Comparison of ENCODE assay signal across 13 mouse cellular contexts in the genomic region with DNA sequence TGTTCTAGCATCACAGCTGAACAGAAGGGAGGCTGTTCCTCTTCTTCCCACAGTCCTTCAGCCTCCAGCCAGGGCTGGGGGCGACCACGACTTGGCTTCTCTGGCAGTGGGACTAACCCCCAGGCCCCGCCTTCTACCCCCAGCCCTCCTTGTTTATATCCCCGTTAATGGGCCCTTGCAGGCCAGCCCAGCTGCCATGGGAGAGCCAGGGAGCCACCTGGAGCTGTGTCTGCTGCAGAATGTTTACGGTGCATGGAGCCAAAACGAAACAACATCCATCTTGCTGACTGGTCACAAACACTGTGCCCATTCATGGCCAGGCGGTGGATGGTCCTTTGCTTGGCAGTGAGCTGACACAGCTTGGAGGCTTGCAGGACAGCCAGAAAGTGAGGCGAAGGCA.
DNase-seq lines count a peak whose midpoint lies in the region; ATAC-seq and TF ChIP-seq lines count a peak whose summit lies in the region.
"Had no signal": no experiment of that assay in that cellular context is flagged by ENCODE, and none has a peak within 500 bp of the region (broad histone marks: within the 10 kb centered on the region; RNA-seq: fewer than 3 reads in every experiment).

No protein-coding gene starts in this region.

- no peaks in the 10 kb centered on the region for H3K27me3 ChIP-seq in forebrain, embryonic 14.5 days (replicated peaks; ENCODE audit: control insufficient read depth, insufficient read depth, low read length)
- no peaks in the 10 kb centered on the region for H3K27me3 ChIP-seq in forebrain, embryonic 12.5 days
- H3K27me3 ChIP-seq in lung, embryonic 14.5 days (ENCODE audit: insufficient read depth, low read length), result no peaks in the 10 kb centered on the region
- no peaks in the 10 kb centered on the region for H3K27me3 ChIP-seq in lung, postnatal 0 days (replicated peaks; ENCODE audit: insufficient read depth, low read length)
- H3K27me3 ChIP-seq in limb, embryonic 11.5 days (ENCODE audit: control insufficient read depth, insufficient read depth, low read length), result no peaks in the 10 kb centered on the region
- no peaks in the 10 kb centered on the region for H3K27me3 ChIP-seq in midbrain, embryonic 15.5 days (replicated peaks)
- H3K27me3 ChIP-seq: limb, embryonic 15.5 days had no signal

- peak; percentile 42 for DNase-seq in forebrain, embryonic 14.5 days (ENCODE audit: low spot score)
- DNase-seq in lung, embryonic 14.5 days, result no peak
- no peak for DNase-seq in lung, postnatal 0 days (ENCODE audit: low spot score)
- DNase-seq in NIH3T3 (ENCODE audit: low read depth), result peak; percentile 59
- DNase-seq in limb, embryonic 11.5 days (ENCODE audit: low spot score), result peak; percentile 51
- DNase-seq: embryo, embryonic 11 days; kidney, postnatal 14 days; lung, postnatal 36 days had no signal

- H3K4me3 ChIP-seq in forebrain, embryonic 14.5 days (ENCODE audit: low read depth, low read length), result no peak overlapping the region
- H3K4me3 ChIP-seq in forebrain, embryonic 12.5 days (replicated peaks), result no peak overlapping the region
- H3K4me3 ChIP-seq in lung, embryonic 14.5 days (ENCODE audit: low read depth, low read length), result no peak overlapping the region
- H3K4me3 ChIP-seq in lung, postnatal 0 days (ENCODE audit: low read depth, low read length), result no peak overlapping the region
- H3K4me3 ChIP-seq in limb, embryonic 11.5 days (ENCODE audit: low read depth, low read length), result no peak overlapping the region
- no peak overlapping the region for H3K4me3 ChIP-seq in midbrain, embryonic 15.5 days
- H3K4me3 ChIP-seq: limb, embryonic 15.5 days; myocyte had no signal

- no peak overlapping the region for H3K4me2 ChIP-seq in forebrain, embryonic 14.5 days (ENCODE audit: low read length)
- H3K4me2 ChIP-seq in forebrain, embryonic 12.5 days, result no peak overlapping the region
- no peak overlapping the region for H3K4me2 ChIP-seq in lung, embryonic 14.5 days
- no peak overlapping the region for H3K4me2 ChIP-seq in lung, postnatal 0 days (replicated peaks; ENCODE audit: low read depth, low read length)
- no peak overlapping the region for H3K4me2 ChIP-seq in limb, embryonic 11.5 days (ENCODE audit: low read depth, severe bottlenecking)
- no peak overlapping the region for H3K4me2 ChIP-seq in midbrain, embryonic 15.5 days
- H3K4me2 ChIP-seq: limb, embryonic 15.5 days had no signal

- TF ChIP-seq CTCF in lung, embryonic 14.5 days (IDR thresholded peaks at IDR 0.05; ENCODE audit: low read depth), result no peak
- TF ChIP-seq CTCF in lung, postnatal 0 days (IDR thresholded peaks at IDR 0.05), result no peak

- 43% methylated on average over 8 of the region's 8 CpGs for WGBS in forebrain, embryonic 14.5 days
- WGBS in forebrain, embryonic 12.5 days, result 67% methylated on average over 8 of the region's 8 CpGs
- WGBS in lung, embryonic 14.5 days, result 30% methylated on average over 8 of the region's 8 CpGs
- 36% methylated on average over 8 of the region's 8 CpGs for whole genome bisulfite sequencing in lung, postnatal 0 days
- 30% methylated on average over 8 of the region's 8 CpGs for WGBS in limb, embryonic 11.5 days
- 68% methylated on average over 8 of the region's 8 CpGs for WGBS in midbrain, embryonic 15.5 days

- H3K27ac ChIP-seq in forebrain, embryonic 14.5 days (ENCODE audit: low read depth, low read length), result no peak overlapping the region
- H3K27ac ChIP-seq in forebrain, embryonic 12.5 days, result no peak overlapping the region
- no peak overlapping the region for H3K27ac ChIP-seq in lung, embryonic 14.5 days (ENCODE audit: low read depth)
- no peak overlapping the region for H3K27ac ChIP-seq in lung, postnatal 0 days (ENCODE audit: low read length)
- no peak overlapping the region for H3K27ac ChIP-seq in limb, embryonic 11.5 days (replicated peaks; ENCODE audit: low read depth, low read length)
- no peak overlapping the region for H3K27ac ChIP-seq in midbrain, embryonic 15.5 days
- H3K27ac ChIP-seq: limb, embryonic 15.5 days had no signal

- H3K9me3 ChIP-seq in forebrain, embryonic 14.5 days (replicated peaks; ENCODE audit: control insufficient read depth, low read length), result no peaks in the 10 kb centered on the region
- H3K9me3 ChIP-seq in forebrain, embryonic 12.5 days, result no peaks in the 10 kb centered on the region
- H3K9me3 ChIP-seq in lung, embryonic 14.5 days (ENCODE audit: low read depth, low read length), result no peaks in the 10 kb centered on the region
- no peaks in the 10 kb centered on the region for H3K9me3 ChIP-seq in lung, postnatal 0 days (ENCODE audit: low read length)
- H3K9me3 ChIP-seq in limb, embryonic 11.5 days (ENCODE audit: control insufficient read depth, low read length), result no peaks in the 10 kb centered on the region
- H3K9me3 ChIP-seq in midbrain, embryonic 15.5 days, result no peaks in the 10 kb centered on the region
- H3K9me3 ChIP-seq: limb, embryonic 15.5 days had no signal

- no peaks in the 10 kb centered on the region for H3K4me1 ChIP-seq in forebrain, embryonic 14.5 days (ENCODE audit: control insufficient read depth, insufficient read depth, low read length)
- H3K4me1 ChIP-seq in forebrain, embryonic 12.5 days, result peaks cover 3% of the 10 kb centered on the region; the same call in 1 of the 2 replicates
- no peaks in the 10 kb centered on the region; the same call in 1 of the 2 replicates for H3K4me1 ChIP-seq in lung, embryonic 14.5 days (ENCODE audit: insufficient read depth)
- H3K4me1 ChIP-seq in lung, postnatal 0 days (ENCODE audit: insufficient read depth, low read depth, low read length), result no peaks in the 10 kb centered on the region
- peaks cover 28% of the 10 kb centered on the region for H3K4me1 ChIP-seq in limb, embryonic 11.5 days (ENCODE audit: control insufficient read depth, insufficient read depth, low read length)
- H3K4me1 ChIP-seq in midbrain, embryonic 15.5 days, result no peaks in the 10 kb centered on the region; the same call in 1 of the 2 replicates

- no peak overlapping the region for H3K9ac ChIP-seq in forebrain, embryonic 14.5 days (ENCODE audit: low read length)
- H3K9ac ChIP-seq in forebrain, embryonic 12.5 days, result no peak overlapping the region
- H3K9ac ChIP-seq in lung, embryonic 14.5 days, result no peak overlapping the region
- H3K9ac ChIP-seq in lung, postnatal 0 days (replicated peaks; ENCODE audit: low read depth), result no peak overlapping the region
- no peak overlapping the region; the same call in 1 of the 2 replicates for H3K9ac ChIP-seq in limb, embryonic 11.5 days (ENCODE audit: low read length)
- no peak overlapping the region for H3K9ac ChIP-seq in midbrain, embryonic 15.5 days
- H3K9ac ChIP-seq: limb, embryonic 15.5 days had no signal

- TF ChIP-seq EP300 in lung, postnatal 0 days (IDR thresholded peaks at IDR 0.05), result no peak

- no peaks in the 10 kb centered on the region for H3K36me3 ChIP-seq in forebrain, embryonic 14.5 days (ENCODE audit: control insufficient read depth, insufficient read depth, low read length)
- no peaks in the 10 kb centered on the region for H3K36me3 ChIP-seq in forebrain, embryonic 12.5 days (replicated peaks)
- H3K36me3 ChIP-seq in lung, embryonic 14.5 days (ENCODE audit: insufficient read depth), result no peaks in the 10 kb centered on the region
- no peaks in the 10 kb centered on the region for H3K36me3 ChIP-seq in lung, postnatal 0 days (ENCODE audit: insufficient read depth, low read length)
- H3K36me3 ChIP-seq in limb, embryonic 11.5 days (ENCODE audit: control insufficient read depth, insufficient read depth, low read length), result no peaks in the 10 kb centered on the region
- no peaks in the 10 kb centered on the region for H3K36me3 ChIP-seq in midbrain, embryonic 15.5 days (replicated peaks)
- H3K36me3 ChIP-seq: limb, embryonic 15.5 days had no signal

- peak; percentile 37; the same call in 1 of the 2 replicates for ATAC-seq in forebrain, embryonic 14.5 days
- no peak for ATAC-seq in forebrain, embryonic 12.5 days (ENCODE audit: low FRiP score)
- peak; percentile 27; the same call in 1 of the 2 replicates for ATAC-seq in lung, embryonic 14.5 days (ENCODE audit: insufficient read depth)
- ATAC-seq in lung, postnatal 0 days, result no peak
- ATAC-seq in limb, embryonic 11.5 days (ENCODE audit: insufficient number of reproducible peaks, low FRiP score, low TSS enrichment, low read depth), result no peak
- no peak for ATAC-seq in megakaryocyte progenitor cell, adult 5-6 weeks (replicated peaks; ENCODE audit: poor library complexity)
- ATAC-seq in midbrain, embryonic 15.5 days (replicated peaks), result no peak

Comparison
In these comparisons a context has a peak if more than half of its experiments do, and no peak if none do; other contexts are left out.
1. ATAC-seq: peak in forebrain, embryonic 14.5 days (single experiment) and lung, embryonic 14.5 days (single experiment); none in forebrain, embryonic 12.5 days (single experiment), lung, postnatal 0 days (single experiment), limb, embryonic 11.5 days (single experiment), megakaryocyte progenitor cell, adult 5-6 weeks (single experiment) and midbrain, embryonic 15.5 days (single experiment).
2. DNase-seq: peak in forebrain, embryonic 14.5 days (single experiment), NIH3T3 (single experiment) and limb, embryonic 11.5 days (single experiment); none in lung, embryonic 14.5 days (single experiment) and lung, postnatal 0 days (single experiment).